Mouse (Mus musculus): ENCODE measurements around the gene Kif18b. TPM values are rescaled to one million over a fixed set of nuclear protein-coding genes. Genes with fewer than 3 reads are reported as not detected.

Gene Kif18b
- polyA plus RNA-seq, 1 experiment: 7.0 TPM

DNA sequence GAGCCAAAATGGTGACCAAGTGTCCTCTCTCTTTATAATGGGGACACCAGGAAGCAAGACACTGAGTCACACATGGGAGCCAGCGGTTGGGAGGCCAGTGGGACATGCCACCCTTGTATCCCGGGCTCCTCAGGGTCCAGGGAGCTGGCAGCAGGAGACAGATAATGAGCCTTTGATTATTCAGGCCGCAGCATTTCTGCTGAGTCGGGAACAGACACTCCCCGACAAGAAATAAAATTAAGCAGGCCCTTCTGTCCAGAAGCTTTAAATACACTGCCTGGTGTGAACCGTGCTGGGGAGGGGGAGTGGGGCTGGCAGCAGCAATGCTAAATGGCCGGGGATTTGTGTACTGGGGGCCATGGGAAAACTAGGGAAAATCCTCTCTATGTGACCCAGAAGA, 13.5 kb downstream of the Kif18b start:
- 94% methylated on average over 7 of the region's 7 CpGs for WGBS
- H3K36me3 ChIP-seq (ENCODE audit: control insufficient read depth, insufficient read depth, low read length): peaks cover 4% of the 10 kb centered on the region; the same call in 1 of the 2 replicates
- no peak for DNase-seq (ENCODE audit: low read depth in 1 of 2, low spot score in 2 of 2)
- no peak overlapping the region for H3K4me3 ChIP-seq (ENCODE audit: extremely low read depth, insufficient read depth, insufficient read length)
- H3K27me3 ChIP-seq (ENCODE audit: control insufficient read depth, insufficient read depth, low read length): no peaks in the 10 kb centered on the region
- no peaks in the 10 kb centered on the region for H3K4me1 ChIP-seq (ENCODE audit: control insufficient read depth, insufficient read depth, insufficient read length)
- TF ChIP-seq POLR2A (IDR thresholded peaks at IDR 0.05; ENCODE audit: low read depth, low read length) (no peak), CTCF (IDR thresholded peaks at IDR 0.05; ENCODE audit: extremely low read depth, insufficient read depth, insufficient read length, insufficient replicate concordance) (no peak)
- no peak overlapping the region for H3K27ac ChIP-seq (ENCODE audit: insufficient read depth, low read length)

GRCm38 (mm10) chr11:102903654-102904053, 21.3 kb downstream of the Kif18b start:
- Histone ChIP-seq H3K27ac (ENCODE audit: insufficient read depth, low read length) (no peak overlapping the region), H3K27me3 (ENCODE audit: control insufficient read depth, insufficient read depth, low read length) (no peaks in the 10 kb centered on the region), H3K36me3 (ENCODE audit: control insufficient read depth, insufficient read depth, low read length) (peaks cover 4% of the 10 kb centered on the region; the same call in 1 of the 2 replicates), H3K4me3 (ENCODE audit: extremely low read depth, insufficient read depth, insufficient read length) (no peak overlapping the region), H3K4me1 (ENCODE audit: control insufficient read depth, insufficient read depth, insufficient read length) (no peaks in the 10 kb centered on the region)
- 88% methylated on average over 7 of the region's 7 CpGs for WGBS
- no peak for DNase-seq (ENCODE audit: low read depth in 1 of 2, low spot score in 2 of 2)
- TF ChIP-seq POLR2A (IDR thresholded peaks at IDR 0.05; ENCODE audit: low read depth, low read length) (no peak), CTCF (IDR thresholded peaks at IDR 0.05; ENCODE audit: extremely low read depth, insufficient read depth, insufficient read length, insufficient replicate concordance) (no peak)

DNA sequence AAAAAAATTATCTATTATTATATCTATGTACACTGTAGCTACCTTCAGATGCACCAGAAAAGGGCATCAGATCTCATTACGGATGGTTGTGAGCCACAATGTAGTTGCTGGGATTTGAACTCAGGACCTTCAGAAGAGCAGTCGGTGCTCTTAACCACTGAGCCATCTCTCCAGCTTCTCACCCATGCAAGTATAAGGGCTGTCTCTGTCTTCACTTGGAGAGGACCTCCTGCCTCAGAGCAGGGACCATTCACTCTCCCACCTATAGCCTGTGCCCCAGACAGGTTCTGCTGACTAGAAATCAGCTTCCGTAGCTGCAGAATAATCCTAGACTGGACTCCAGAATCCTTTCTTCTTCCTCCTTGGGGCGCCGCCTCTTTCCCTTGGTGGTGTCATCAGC, 22.8 kb downstream of the Kif18b start:
- WGBS: 90% methylated on average over 5 of the region's 5 CpGs
- no peak for DNase-seq (ENCODE audit: low read depth in 1 of 2, low spot score in 2 of 2)
- TF ChIP-seq CTCF (IDR thresholded peaks at IDR 0.05; ENCODE audit: extremely low read depth, insufficient read depth, insufficient read length, insufficient replicate concordance): no peak
- Histone ChIP-seq H3K36me3 (ENCODE audit: control insufficient read depth, insufficient read depth, low read length) (0 out of 2 replicates have a peak, but pooled peaks cover 1% of the 10 kb centered on the region), H3K4me1 (ENCODE audit: control insufficient read depth, insufficient read depth, insufficient read length) (no peaks in the 10 kb centered on the region), H3K27ac (ENCODE audit: insufficient read depth, low read length) (no peak overlapping the region), H3K4me3 (ENCODE audit: extremely low read depth, insufficient read depth, insufficient read length) (no peak overlapping the region), H3K27me3 (ENCODE audit: control insufficient read depth, insufficient read depth, low read length) (no peaks in the 10 kb centered on the region)

DNA sequence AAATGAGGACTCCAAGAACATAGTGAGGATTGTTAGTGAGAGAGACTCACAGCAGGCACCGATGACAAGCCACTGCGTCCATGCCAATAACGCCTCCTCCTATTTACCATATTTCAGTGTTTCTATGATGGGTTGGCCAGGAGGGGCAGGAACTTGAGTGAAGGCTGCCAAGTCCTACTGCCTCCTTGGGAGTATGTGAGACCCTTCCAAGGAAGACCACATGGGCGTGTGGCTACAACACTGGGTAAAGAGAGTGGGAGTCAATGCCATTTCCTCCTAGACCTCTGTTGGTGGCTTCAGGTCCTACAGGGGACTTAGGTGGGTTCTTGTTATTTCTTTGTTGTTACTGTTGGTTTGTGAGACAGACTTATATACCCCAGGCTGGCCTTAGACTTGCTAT, 23.7 kb downstream of the Kif18b start:
- TF ChIP-seq CTCF (IDR thresholded peaks at IDR 0.05; ENCODE audit: extremely low read depth, insufficient read depth, insufficient read length, insufficient replicate concordance): no peak
- no peak for TF ChIP-seq POLR2A (IDR thresholded peaks at IDR 0.05; ENCODE audit: low read depth, low read length)
- no peaks in the 10 kb centered on the region for H3K27me3 ChIP-seq (ENCODE audit: control insufficient read depth, insufficient read depth, low read length)
- no peak for DNase-seq (ENCODE audit: low read depth in 1 of 2, low spot score in 2 of 2)
- H3K4me1 ChIP-seq (ENCODE audit: control insufficient read depth, insufficient read depth, insufficient read length): no peaks in the 10 kb centered on the region
- H3K4me3 ChIP-seq (ENCODE audit: extremely low read depth, insufficient read depth, insufficient read length): no peak overlapping the region
- H3K36me3 ChIP-seq (ENCODE audit: control insufficient read depth, insufficient read depth, low read length): no peaks in the 10 kb centered on the region
- H3K27ac ChIP-seq (ENCODE audit: insufficient read depth, low read length): no peak overlapping the region
- 48% methylated on average over 4 of the region's 4 CpGs for WGBS

- 14% methylated on average over 7 of the region's 7 CpGs for whole genome bisulfite sequencing
- DNase-seq (ENCODE audit: low read depth in 1 of 2, low spot score in 2 of 2): peak in 1 of 2 experiments; percentile 43
- Histone ChIP-seq H3K4me1 (ENCODE audit: control insufficient read depth, insufficient read depth, insufficient read length) (no peaks in the 10 kb centered on the region), H3K27me3 (ENCODE audit: control insufficient read depth, insufficient read depth, low read length) (no peaks in the 10 kb centered on the region), H3K4me3 (ENCODE audit: extremely low read depth, insufficient read depth, insufficient read length) (no peak within 1 kb of the TSS), H3K27ac (ENCODE audit: insufficient read depth, low read length) (no peak within 1 kb of the TSS), H3K36me3 (ENCODE audit: control insufficient read depth, insufficient read depth, low read length) (no peaks in the 10 kb centered on the region)
- TF ChIP-seq POLR2A (IDR thresholded peaks at IDR 0.05; ENCODE audit: low read depth, low read length): no peak
- TF ChIP-seq CTCF (IDR thresholded peaks at IDR 0.05; ENCODE audit: extremely low read depth, insufficient read depth, insufficient read length, insufficient replicate concordance): peak; percentile 74; the same call in 1 of the 2 replicates
These were observed 24.2 kb downstream of the Kif18b start, which contains the start of gene Gfap for GRCm38 (mm10) chr11:102900763-102901162. Gene Gfap (minus strand): TSS chr11:102900912.

GRCm38 (mm10) chr11:102898408-102898807, 26.5 kb downstream of the Kif18b start:
- no peak for DNase-seq (ENCODE audit: low read depth in 1 of 2, low spot score in 2 of 2)
- Histone ChIP-seq H3K27me3 (ENCODE audit: control insufficient read depth, insufficient read depth, low read length) (no peaks in the 10 kb centered on the region), H3K27ac (ENCODE audit: insufficient read depth, low read length) (no peak overlapping the region), H3K4me1 (ENCODE audit: control insufficient read depth, insufficient read depth, insufficient read length) (0 out of 2 replicates have a peak, but pooled peaks cover under 1% of the 10 kb centered on the region), H3K36me3 (ENCODE audit: control insufficient read depth, insufficient read depth, low read length) (no peaks in the 10 kb centered on the region), H3K4me3 (ENCODE audit: extremely low read depth, insufficient read depth, insufficient read length) (no peak overlapping the region)
- TF ChIP-seq POLR2A (IDR thresholded peaks at IDR 0.05; ENCODE audit: low read depth, low read length) (no peak), CTCF (IDR thresholded peaks at IDR 0.05; ENCODE audit: extremely low read depth, insufficient read depth, insufficient read length, insufficient replicate concordance) (no peak)
- WGBS: 84% methylated on average over 9 of the region's 9 CpGs

- no peak for DNase-seq (ENCODE audit: low read depth in 1 of 2, low spot score in 2 of 2)
- Histone ChIP-seq H3K27ac (ENCODE audit: insufficient read depth, low read length) (no peak overlapping the region), H3K4me3 (ENCODE audit: extremely low read depth, insufficient read depth, insufficient read length) (no peak overlapping the region), H3K27me3 (ENCODE audit: control insufficient read depth, insufficient read depth, low read length) (no peaks in the 10 kb centered on the region), H3K4me1 (ENCODE audit: control insufficient read depth, insufficient read depth, insufficient read length) (peaks cover 2% of the 10 kb centered on the region; the same call in 1 of the 2 replicates), H3K36me3 (ENCODE audit: control insufficient read depth, insufficient read depth, low read length) (no peaks in the 10 kb centered on the region)
- no peak for TF ChIP-seq POLR2A (IDR thresholded peaks at IDR 0.05; ENCODE audit: low read depth, low read length)
- no peak for TF ChIP-seq CTCF (IDR thresholded peaks at IDR 0.05; ENCODE audit: extremely low read depth, insufficient read depth, insufficient read length, insufficient replicate concordance)
- WGBS: 85% methylated on average over 20 of the region's 20 CpGs
These were observed 28.3 kb downstream of the Kif18b start for GRCm38 (mm10) chr11:102896641-102897040.
